Mouse (Mus musculus) MEL (cell line): Measurements from ENCODE around the gene Cabp7. TPM values are rescaled to one million over a fixed set of nuclear protein-coding genes. Genes with fewer than 3 reads are reported as not detected.

Experiments
- DNase-seq: peaks from one replicate; pipeline ENCODE4 v3.0.0; 2011; ENCODE audit warnings: low read depth, low spot score
- H3K27ac ChIP-seq: 2 replicates; pipeline ENCODE4 v1.5.1; 2012; ENCODE audit warnings: low read depth, mild to moderate bottlenecking, control low read depth, low read length, moderate library complexity; ENCODE audit not compliant: control insufficient read depth
- H3K27me3 ChIP-seq, 2 experiments: fragments of 150-350 bp in 1 of 2; sonication (generic) in 1 of 2; 2 replicates each; pipeline ENCODE4 v1.6.1; 2012; ENCODE audit warnings: low read length in 2 of 2, mild to moderate bottlenecking in 2 of 2, improper control_type of control experiment in 1 of 2, moderate library complexity in 1 of 2; ENCODE audit not compliant: insufficient read depth in 2 of 2, control insufficient read depth in 1 of 2
- H3K36me3 ChIP-seq, 2 experiments: 2 replicates each; pipeline ENCODE4 v1.6.1; 2012 to 2014; ENCODE audit warnings: low read length in 2 of 2, improper control_type of control experiment in 1 of 2, inconsistent platforms in 1 of 2, mild to moderate bottlenecking in 1 of 2; ENCODE audit not compliant: insufficient read depth in 2 of 2, control insufficient read depth in 1 of 2
- H3K4me1 ChIP-seq, 2 experiments: fragments of 150-350 bp in 1 of 2; sonication (generic) in 1 of 2; 2 replicates each; pipeline ENCODE4 v1.6.1; 2012; ENCODE audit warnings: low read length in 2 of 2, improper control_type of control experiment in 1 of 2, mild to moderate bottlenecking in 1 of 2; ENCODE audit not compliant: insufficient read depth in 2 of 2, control insufficient read depth in 1 of 2
- H3K4me3 ChIP-seq, 2 experiments: fragments of 150-350 bp in 1 of 2; sonication (generic) in 1 of 2; 2 replicates each; pipeline ENCODE4 v1.5.1; 2012; ENCODE audit warnings: low read depth in 2 of 2, low read length in 2 of 2, mild to moderate bottlenecking in 2 of 2, moderate library complexity in 2 of 2, control low read depth in 1 of 2, improper control_type of control experiment in 1 of 2; ENCODE audit not compliant: control insufficient read depth in 1 of 2, insufficient read depth in 1 of 2
- H3K79me2 ChIP-seq: 2 replicates; pipeline ENCODE4 v1.6.1; 2012; ENCODE audit warnings: mild to moderate bottlenecking, low read length, moderate library complexity; ENCODE audit not compliant: control insufficient read depth, poor library complexity, insufficient read depth
- H3K9ac ChIP-seq: 2 replicates; pipeline ENCODE4 v1.6.1; 2012; ENCODE audit warnings: low read depth, mild to moderate bottlenecking, control low read depth, low read length, moderate library complexity; ENCODE audit not compliant: control insufficient read depth, poor library complexity, severe bottlenecking
- H3K9me3 ChIP-seq: fragments of 150-350 bp; sonication (generic); replicated peaks from 2 replicates; pipeline ENCODE4 v1.6.1; 2012; ENCODE audit warnings: mild to moderate bottlenecking, low read length, improper control_type of control experiment, moderate library complexity; ENCODE audit not compliant: insufficient read depth
- BHLHE40 ChIP-seq: IDR thresholded peaks from 2 replicates; pipeline ENCODE4 v1.6.1; 2012; ENCODE audit warnings: low read depth, mild to moderate bottlenecking, inconsistent platforms, low read length, improper control_type of control experiment, borderline replicate concordance
- CHD1 ChIP-seq: IDR thresholded peaks from 2 replicates; pipeline ENCODE4 v1.6.1; 2012; ENCODE audit warnings: low read depth, mild to moderate bottlenecking, inconsistent platforms, low read length, improper control_type of control experiment
- ELF1 ChIP-seq: IDR thresholded peaks from 2 replicates; pipeline ENCODE4 v1.6.1; 2014; ENCODE audit warnings: low read depth, mild to moderate bottlenecking, inconsistent platforms, low read length, improper control_type of control experiment, moderate library complexity
- EP300 ChIP-seq, 2 experiments: IDR thresholded peaks; 2 replicates each; pipeline ENCODE4 v1.6.1; 2011; ENCODE audit warnings: improper control_type of control experiment in 2 of 2, low read length in 2 of 2, low read depth in 1 of 2, mild to moderate bottlenecking in 1 of 2
- GATA1 ChIP-seq: IDR thresholded peaks from 2 replicates; pipeline ENCODE4 v1.6.1; 2011; ENCODE audit warnings: low read depth, low read length, improper control_type of control experiment
- HCFC1 ChIP-seq: IDR thresholded peaks from 2 replicates; pipeline ENCODE4 v1.6.1; 2012; ENCODE audit warnings: low read depth, mild to moderate bottlenecking, inconsistent platforms, low read length, improper control_type of control experiment, moderate library complexity
- JUND ChIP-seq: IDR thresholded peaks from 2 replicates; pipeline ENCODE4 v1.6.1; 2011; ENCODE audit warnings: low read depth, mild to moderate bottlenecking, improper control_type of control experiment, low read length
- MAFK ChIP-seq: IDR thresholded peaks from 2 replicates; pipeline ENCODE4 v1.6.1; 2011; ENCODE audit warnings: low read depth, mild to moderate bottlenecking, low read length, improper control_type of control experiment, borderline replicate concordance
- MAZ ChIP-seq: IDR thresholded peaks from 2 replicates; pipeline ENCODE4 v1.6.1; 2012; ENCODE audit warnings: low read depth, mild to moderate bottlenecking, inconsistent platforms, low read length, improper control_type of control experiment
- POLR2A ChIP-seq, 2 experiments: IDR thresholded peaks; 2 replicates each; pipeline ENCODE4 v1.6.1; 2011 to 2012; ENCODE audit warnings: low read length in 2 of 2, mild to moderate bottlenecking in 2 of 2, control low read depth in 1 of 2, improper control_type of control experiment in 1 of 2, low read depth in 1 of 2, moderate library complexity in 1 of 2; ENCODE audit not compliant: control insufficient read depth in 1 of 2, insufficient read depth in 1 of 2, poor library complexity in 1 of 2
- POLR2AphosphoS2 ChIP-seq: IDR thresholded peaks from 2 replicates; pipeline ENCODE4 v1.6.1; 2011; ENCODE audit warnings: low read length, improper control_type of control experiment
- RCOR1 ChIP-seq: IDR thresholded peaks from 2 replicates; pipeline ENCODE4 v1.6.1; 2012; ENCODE audit warnings: low read depth, mild to moderate bottlenecking, inconsistent platforms, low read length, improper control_type of control experiment
- SIN3A ChIP-seq: IDR thresholded peaks from 2 replicates; pipeline ENCODE4 v1.6.1; 2012; ENCODE audit warnings: low read length, improper control_type of control experiment, inconsistent platforms
- USF1 ChIP-seq: IDR thresholded peaks from 2 replicates; pipeline ENCODE4 v1.6.1; 2014; ENCODE audit warnings: low read depth, mild to moderate bottlenecking, inconsistent platforms, low read length, improper control_type of control experiment, moderate library complexity
- ZC3H11A ChIP-seq: IDR thresholded peaks from 2 replicates; pipeline ENCODE4 v1.6.1; 2012; ENCODE audit warnings: low read depth, mild to moderate bottlenecking, inconsistent platforms, low read length, improper control_type of control experiment
- ZKSCAN1 ChIP-seq: IDR thresholded peaks from 2 replicates; pipeline ENCODE4 v1.6.1; 2012; ENCODE audit warnings: low read depth, mild to moderate bottlenecking, inconsistent platforms, low read length, improper control_type of control experiment, moderate library complexity
- polyA plus RNA-seq, 2 experiments: library from polyadenylated mRNA; stranded (reverse) in 1 of 2; unstranded in 1 of 2; fragments of >175 nt in 1 of 2; fragments of >200 nt in 1 of 2; gene quantifications; 2 replicates each; pipeline versions ENCODE4 v1.2.1 to v1.2.4; 2012; ENCODE audit warnings: low replicate concordance in 2 of 2, low read depth in 1 of 2; ENCODE audit not compliant: insufficient read length in 2 of 2, insufficient read depth in 1 of 2, missing spikeins in 1 of 2
- total RNA-seq: library from RNA; depleted of rRNA; stranded (reverse); fragments of 300-350 nt; gene quantifications from 2 replicates; pipeline ENCODE4 v1.2.3, GENCODE M21; 2012

Cabp7 gene
- total and polyA plus RNA-seq, 3 experiments, result 0.23 TPM; not detected in 2

GRCm38 (mm10) chr11:4761991-4762390, 15.4 kb upstream of the Cabp7 start:
- no peak overlapping the region for H3K27ac ChIP-seq
- no peak for DNase-seq
- no peaks in the 10 kb centered on the region for H3K36me3 ChIP-seq
- no peak overlapping the region for H3K4me3 ChIP-seq
- H3K4me1 ChIP-seq, result no peaks in the 10 kb centered on the region
- no peaks in the 10 kb centered on the region for H3K79me2 ChIP-seq
- no peaks in the 10 kb centered on the region for H3K27me3 ChIP-seq
- TF ChIP-seq MAZ (no peak), HCFC1 (no peak)
- no peaks in the 10 kb centered on the region for H3K9me3 ChIP-seq
- H3K9ac ChIP-seq, result no peak overlapping the region

GRCm38 (mm10) chr11:4760438-4760837, 13.9 kb upstream of the Cabp7 start:
- no peak for DNase-seq
- H3K9me3 ChIP-seq, result no peaks in the 10 kb centered on the region
- H3K36me3 ChIP-seq, result no peaks in the 10 kb centered on the region
- H3K27me3 ChIP-seq, result no peaks in the 10 kb centered on the region
- H3K27ac ChIP-seq, result no peak overlapping the region
- TF ChIP-seq BHLHE40 (no peak), SIN3A (no peak), ZKSCAN1 (no peak), JUND (no peak), RCOR1 (no peak)
- TF ChIP-seq, all 39 proteins: peak for 0
- Histone ChIP-seq H3K79me2 (no peaks in the 10 kb centered on the region), H3K4me1 (no peaks in the 10 kb centered on the region), H3K9ac (no peak overlapping the region), H3K4me3 (no peak overlapping the region)

GRCm38 (mm10) chr11:4757789-4758158, 11.2 kb upstream of the Cabp7 start:
- no peak for DNase-seq
- Histone ChIP-seq H3K36me3 (no peaks in the 10 kb centered on the region), H3K9ac (no peak overlapping the region), H3K27ac (no peak overlapping the region), H3K27me3 (no peaks in the 10 kb centered on the region), H3K9me3 (no peaks in the 10 kb centered on the region), H3K4me3 (no peak overlapping the region), H3K79me2 (no peaks in the 10 kb centered on the region), H3K4me1 (no peaks in the 10 kb centered on the region)
- TF ChIP-seq POLR2AphosphoS2 (no peak), USF1 (no peak), CHD1 (no peak), ZC3H11A (no peak), MAFK (no peak), GATA1 (no peak), EP300 (IDR thresholded peaks at IDR 0.05; ENCODE audit: low read depth in 1 of 2, low read length in 2 of 2) (no peak), POLR2A (IDR thresholded peaks at IDR 0.05; ENCODE audit: control insufficient read depth in 1 of 2, insufficient read depth in 1 of 2, low read depth in 1 of 2, low read length in 2 of 2, poor library complexity in 1 of 2) (no peak), ELF1 (no peak), ZKSCAN1 (no peak)
